Comparison of ENCODE assay signal across 12 mouse cellular contexts in genomic region chr9:96978147-96978782, GRCm38 (mm10). TPM values are rescaled to one million over a fixed set of nuclear protein-coding genes. Genes with fewer than 3 reads are reported as not detected.
DNase-seq lines count a peak whose midpoint lies in the region; ATAC-seq and TF ChIP-seq lines count a peak whose summit lies in the region.
"Had no signal": no experiment of that assay in that cellular context is flagged by ENCODE, and none has a peak within 500 bp of the region (broad histone marks: within the 10 kb centered on the region; RNA-seq: fewer than 3 reads in every experiment).

No protein-coding gene starts in this region.

- no peak overlapping the region for H3K4me3 ChIP-seq in heart, embryonic 13.5 days
- no peak overlapping the region for H3K4me3 ChIP-seq in heart, adult 2 months
- no peak overlapping the region for H3K4me3 ChIP-seq in forebrain, embryonic 12.5 days (replicated peaks)
- H3K4me3 ChIP-seq in hindbrain, embryonic 16.5 days (ENCODE audit: low read length), result no peak overlapping the region
- no peak overlapping the region for H3K4me3 ChIP-seq in midbrain, embryonic 16.5 days (ENCODE audit: low read depth, low read length)

- 0 out of 2 replicates have a peak overlapping the region, but pooled peaks have one; percentile 27 for H3K4me2 ChIP-seq in heart, embryonic 13.5 days
- no peak overlapping the region for H3K4me2 ChIP-seq in forebrain, embryonic 12.5 days
- H3K4me2 ChIP-seq in hindbrain, embryonic 16.5 days (ENCODE audit: low read length), result no peak overlapping the region
- H3K4me2 ChIP-seq in midbrain, embryonic 16.5 days (ENCODE audit: low read length), result no peak overlapping the region

- no peak for TF ChIP-seq POLR2A in heart, adult 2 months (IDR thresholded peaks at IDR 0.05; ENCODE audit: insufficient read depth, low read depth, low read length)

- no peak for ATAC-seq in heart, embryonic 13.5 days (ENCODE audit: extremely low read depth, insufficient number of reproducible peaks, low FRiP score, low TSS enrichment)
- peak; percentile 15; the same call in 1 of the 2 replicates for ATAC-seq in forebrain, embryonic 12.5 days (ENCODE audit: low FRiP score)
- peak; percentile 74 for ATAC-seq in hindbrain, embryonic 16.5 days
- ATAC-seq in midbrain, embryonic 16.5 days, result peak; percentile 59; the same call in 1 of the 2 replicates
- ATAC-seq: liver, postnatal 0 days had no signal

- H3K9ac ChIP-seq in heart, embryonic 13.5 days, result peak overlapping the region; percentile 45
- H3K9ac ChIP-seq in heart, adult 2 months (ENCODE audit: low read depth, low read length), result no peak overlapping the region
- no peak overlapping the region for H3K9ac ChIP-seq in forebrain, embryonic 12.5 days
- no peak overlapping the region; the same call in 1 of the 2 replicates for H3K9ac ChIP-seq in hindbrain, embryonic 16.5 days (ENCODE audit: low read depth, low read length)
- no peak overlapping the region for H3K9ac ChIP-seq in midbrain, embryonic 16.5 days (ENCODE audit: low read depth, low read length)
- H3K9ac ChIP-seq: liver, postnatal 0 days had no signal

- H3K27me3 ChIP-seq in heart, embryonic 13.5 days (replicated peaks), result no peaks in the 10 kb centered on the region
- H3K27me3 ChIP-seq in heart, adult 2 months (ENCODE audit: control insufficient read depth, insufficient read depth, low read length), result no peaks in the 10 kb centered on the region
- no peaks in the 10 kb centered on the region for H3K27me3 ChIP-seq in forebrain, embryonic 12.5 days
- H3K27me3 ChIP-seq in hindbrain, embryonic 16.5 days (replicated peaks; ENCODE audit: control insufficient read depth, insufficient read depth, low read length), result no peaks in the 10 kb centered on the region
- no peaks in the 10 kb centered on the region for H3K27me3 ChIP-seq in midbrain, embryonic 16.5 days (ENCODE audit: control insufficient read depth, insufficient read depth, low read depth, low read length)

- TF ChIP-seq CTCF in heart, adult 2 months (IDR thresholded peaks at IDR 0.05), result no peak

- no peaks in the 10 kb centered on the region for H3K36me3 ChIP-seq in heart, embryonic 13.5 days
- no peaks in the 10 kb centered on the region for H3K36me3 ChIP-seq in heart, adult 2 months (ENCODE audit: control insufficient read depth, insufficient read depth, low read length)
- peaks cover 5% of the 10 kb centered on the region; the same call in 1 of the 2 replicates for H3K36me3 ChIP-seq in forebrain, embryonic 12.5 days (replicated peaks)
- no peaks in the 10 kb centered on the region for H3K36me3 ChIP-seq in hindbrain, embryonic 16.5 days (ENCODE audit: control insufficient read depth, insufficient read depth, low read length)
- H3K36me3 ChIP-seq in midbrain, embryonic 16.5 days (ENCODE audit: control insufficient read depth, insufficient read depth, low read length), result no peaks in the 10 kb centered on the region
- H3K36me3 ChIP-seq: G1E had no signal

- intact Hi-C loops in heart, adult 2 months (cut with DNase I), result no loop called here

- H3K27ac ChIP-seq in heart, embryonic 13.5 days (replicated peaks), result peak overlapping the region; percentile 87
- H3K27ac ChIP-seq in heart, adult 2 months, result no peak overlapping the region
- H3K27ac ChIP-seq in forebrain, embryonic 12.5 days, result 0 out of 2 replicates have a peak overlapping the region, but pooled peaks have one; percentile 42
- no peak overlapping the region for H3K27ac ChIP-seq in hindbrain, embryonic 16.5 days (ENCODE audit: low read depth, low read length)
- H3K27ac ChIP-seq in midbrain, embryonic 16.5 days (ENCODE audit: low read length), result peak overlapping the region; percentile 47; the same call in 1 of the 2 replicates
- H3K27ac ChIP-seq: macrophage had no signal

- TF ChIP-seq EP300 in heart, adult 2 months (IDR thresholded peaks at IDR 0.05; ENCODE audit: insufficient read depth, low read depth, low read length), result no peak

- H3K9me3 ChIP-seq in heart, embryonic 13.5 days, result no peaks in the 10 kb centered on the region
- H3K9me3 ChIP-seq in forebrain, embryonic 12.5 days, result no peaks in the 10 kb centered on the region
- no peaks in the 10 kb centered on the region for H3K9me3 ChIP-seq in hindbrain, embryonic 16.5 days (ENCODE audit: control insufficient read depth, low read length)
- H3K9me3 ChIP-seq in midbrain, embryonic 16.5 days (replicated peaks; ENCODE audit: control insufficient read depth, low read length, poor library complexity, severe bottlenecking), result no peaks in the 10 kb centered on the region
- H3K9me3 ChIP-seq: G1E had no signal

- H3K79me2 ChIP-seq in heart, adult 2 months (replicated peaks; ENCODE audit: control insufficient read depth, insufficient read depth, low read length), result no peaks in the 10 kb centered on the region

- DNase-seq in heart, adult 2 months, result no peak
- DNase-seq in thymus, postnatal 10 days (ENCODE audit: low spot score in 2 of 2), result no peak
- DNase-seq in adrenal gland, postnatal 10 days, result no peak
- DNase-seq in spleen, postnatal 36 days (ENCODE audit: low spot score in 2 of 2), result no peak
- DNase-seq: B cell, adult 2 months; liver, postnatal 0 days had no signal

- WGBS in heart, embryonic 13.5 days, result 65% methylated on average over 10 of the region's 10 CpGs
- WGBS in heart, adult 2 months, result 82% methylated on average over 10 of the region's 10 CpGs
- 58% methylated on average over 10 of the region's 10 CpGs for WGBS in forebrain, embryonic 12.5 days
- 40% methylated on average over 10 of the region's 10 CpGs for WGBS in hindbrain, embryonic 16.5 days
- WGBS in midbrain, embryonic 16.5 days, result 50% methylated on average over 10 of the region's 10 CpGs

- H3K4me1 ChIP-seq in heart, embryonic 13.5 days, result peaks cover 77% of the 10 kb centered on the region
- peaks cover 2% of the 10 kb centered on the region; the same call in 1 of the 2 replicates for H3K4me1 ChIP-seq in heart, adult 2 months (ENCODE audit: control insufficient read depth, insufficient read depth, low read length)
- H3K4me1 ChIP-seq in forebrain, embryonic 12.5 days, result peaks cover 75% of the 10 kb centered on the region
- peaks cover 46% of the 10 kb centered on the region for H3K4me1 ChIP-seq in hindbrain, embryonic 16.5 days (ENCODE audit: control insufficient read depth, insufficient read depth, low read depth, low read length)
- H3K4me1 ChIP-seq in midbrain, embryonic 16.5 days (ENCODE audit: control insufficient read depth, insufficient read depth, low read length), result peaks cover 32% of the 10 kb centered on the region

RNA-seq across cellular contexts. Expression of gene Spsb4, which starts 40.4 kb away (rescaled TPM):
- 55.5 and 61.4 TPM in 2 replicates for polyA plus RNA-seq in heart, embryonic 13.5 days (2015; fragmentation: Nextera tagmentation; extraction: Ambion mirVana)
- total RNA-seq in heart, adult 2 months (2021), result 1 to 10 TPM; 4.2 to 9.1 TPM
- polyA plus RNA-seq in heart, adult 2 months (2012; rRNA removed), result 7.2 and 7.6 TPM in 2 replicates
- polyA plus RNA-seq in forebrain, embryonic 12.5 days (2016; fragmentation: Nextera tagmentation; extraction: Ambion mirVana), result 81.1 and 81.2 TPM in 2 replicates
- 39.8 and 42.4 TPM in 2 replicates for polyA plus RNA-seq in hindbrain, embryonic 16.5 days (2015; fragmentation: Nextera tagmentation; extraction: Ambion mirVana)
- 23.5 and 28.3 TPM in 2 replicates for polyA plus RNA-seq in midbrain, embryonic 16.5 days (2015; fragmentation: Nextera tagmentation; extraction: Ambion mirVana)
- total RNA-seq in adrenal gland, postnatal 10 days (2021), result 1 to 10 TPM; 1.5 to 3.5 TPM
- total RNA-seq: G1E had no signal
- polyA plus RNA-seq: G1E had no signal

Comparison
In these comparisons a context has a peak if more than half of its experiments do, and no peak if none do; other contexts are left out.
1. H3K27ac ChIP-seq: peak in heart, embryonic 13.5 days (single experiment), forebrain, embryonic 12.5 days (single experiment) and midbrain, embryonic 16.5 days (single experiment); none in heart, adult 2 months (single experiment) and hindbrain, embryonic 16.5 days (single experiment).